Mouse (Mus musculus) heart, adult 10 weeks (tissue): Measurements from ENCODE around the gene Hnrnpll. TPM values are rescaled to one million over a fixed set of nuclear protein-coding genes. Genes with fewer than 3 reads are reported as not detected.

Experiments used
- polyA plus RNA-seq: library from polyadenylated mRNA; stranded (reverse); fragments of 350-450 nt; fragmentation: Illumina TruSeq; extraction: RNeasy Lipid Tissue Mini Kit (QIAGEN cat#74804); gene quantifications from one replicate; pipeline ENCODE4 v1.2.3, GENCODE M21; 2014; ENCODE audit warnings: low read depth, low replicate concordance

Hnrnpll gene
- 20.2 TPM for polyA plus RNA-seq

GRCm38 (mm10) chr17:80061783-80062619 lies at the start of gene Hnrnpll:
Gene Hnrnpll (minus strand): TSS chr17:80062334.

Other genes with a start within 250 kb of the Hnrnpll start
- 42.2 TPM for gene Atl2, start 166.2 kb downstream of the Hnrnpll start, polyA plus RNA-seq
- gene Galm, start 65.1 kb upstream of the Hnrnpll start, polyA plus RNA-seq = 28.0 TPM
- gene Srsf7, start 145.0 kb upstream of the Hnrnpll start, polyA plus RNA-seq = 73.3 TPM
- gene Ttc39d, start 145.1 kb upstream of the Hnrnpll start, polyA plus RNA-seq = 0.18 TPM
- 8.1 TPM for gene Gemin6, start 162.1 kb upstream of the Hnrnpll start, polyA plus RNA-seq
- 18.8 TPM for gene Morn2, start 227.9 kb upstream of the Hnrnpll start, polyA plus RNA-seq
- gene Dhx57, start 228.1 kb upstream of the Hnrnpll start, polyA plus RNA-seq = 7.0 TPM
- gene Arhgef33, start 245.1 kb upstream of the Hnrnpll start, polyA plus RNA-seq = not detected